Mouse (Mus musculus) liver, embryonic 15.5 days (tissue): ENCODE measurements at regions not wholly inside any gene's neighbourhood (a gene's known extent, or its start where the extent isn't known, plus 50 kb on each side); places are given as distances from the start of the nearest gene placed in this dataset.

Source experiments
- ATAC-seq: fragments of 200-750 bp; cut with Nextera tagmentation; 2 replicates; pipeline ENCODE4 v1.8.0; 2017; ENCODE audit warnings: moderate number of reproducible peaks, mild to moderate bottlenecking, moderate library complexity; ENCODE audit not compliant: insufficient read depth
- H3K27ac ChIP-seq: fragments of 300-500 bp; sonication (generic); replicated peaks from 2 replicates; pipeline ENCODE4 v1.5.1; 2015; ENCODE audit warnings: mild to moderate bottlenecking, inconsistent platforms
- H3K27me3 ChIP-seq: fragments of 300-500 bp; sonication (generic); 2 replicates; pipeline ENCODE4 v1.6.1; 2015; ENCODE audit warnings: mild to moderate bottlenecking, inconsistent platforms
- H3K36me3 ChIP-seq: fragments of 300-500 bp; sonication (generic); replicated peaks from 2 replicates; pipeline ENCODE4 v1.6.1; 2015; ENCODE audit warnings: moderate library complexity, mild to moderate bottlenecking, inconsistent platforms
- H3K4me1 ChIP-seq: fragments of 300-500 bp; sonication (generic); replicated peaks from 2 replicates; pipeline ENCODE4 v1.6.1; 2015; ENCODE audit warnings: inconsistent platforms
- H3K4me2 ChIP-seq: fragments of 300-500 bp; sonication (generic); 2 replicates; pipeline ENCODE4 v1.6.1; 2015; ENCODE audit warnings: moderate library complexity, mild to moderate bottlenecking, inconsistent platforms
- H3K4me3 ChIP-seq: fragments of 300-500 bp; sonication (generic); replicated peaks from 2 replicates; pipeline ENCODE4 v1.5.1; 2015; ENCODE audit warnings: mild to moderate bottlenecking, inconsistent platforms
- H3K9ac ChIP-seq: fragments of 300-500 bp; sonication (generic); 2 replicates; pipeline ENCODE4 v1.6.1; 2015; ENCODE audit warnings: moderate library complexity, mild to moderate bottlenecking, inconsistent platforms
- H3K9me3 ChIP-seq: fragments of 300-500 bp; sonication (generic); replicated peaks from 2 replicates; pipeline ENCODE4 v1.6.1; 2016; ENCODE audit warnings: inconsistent platforms
- WGBS: fragments of 180-500 bp; shearing (Covaris S2); methylation state at CpG from one replicate; pipeline ENCODE4 v1.1.7; 2015; ENCODE audit warnings: mixed read lengths; ENCODE audit not compliant: insufficient replicate concordance; 5-methylcytosine and 5-hydroxymethylcytosine counted together

GRCm38 (mm10) chr1:193649400-193649799 is 279.3 kb upstream of the Camk1g start:
- ATAC-seq, result no peak

GRCm38 (mm10) chr1:193647371-193648270 is 277.5 kb upstream of the Camk1g start:
- 55% methylated on average over 3 of the region's 3 CpGs for WGBS
- Histone ChIP-seq H3K4me2 (no peak overlapping the region), H3K4me1 (no peaks in the 10 kb centered on the region), H3K36me3 (no peaks in the 10 kb centered on the region), H3K9ac (no peak overlapping the region), H3K9me3 (no peaks in the 10 kb centered on the region), H3K4me3 (no peak overlapping the region), H3K27me3 (no peaks in the 10 kb centered on the region), H3K27ac (no peak overlapping the region)
- no peak for ATAC-seq

More at GRCm38 (mm10) chr1:193649400-193649799, 279.3 kb upstream of the Camk1g start:
- Histone ChIP-seq H3K27ac (no peak overlapping the region), H3K4me3 (no peak overlapping the region), H3K36me3 (no peaks in the 10 kb centered on the region), H3K27me3 (no peaks in the 10 kb centered on the region), H3K9me3 (no peaks in the 10 kb centered on the region), H3K4me1 (no peaks in the 10 kb centered on the region), H3K9ac (no peak overlapping the region), H3K4me2 (no peak overlapping the region)
- WGBS, result 70% methylated on average over 1 of the region's 1 CpGs

- Histone ChIP-seq H3K27ac (no peak overlapping the region), H3K27me3 (no peaks in the 10 kb centered on the region), H3K4me1 (no peaks in the 10 kb centered on the region), H3K9me3 (no peaks in the 10 kb centered on the region), H3K4me3 (no peak overlapping the region), H3K4me2 (no peak overlapping the region), H3K36me3 (no peaks in the 10 kb centered on the region), H3K9ac (no peak overlapping the region)
- 40% methylated on average over 2 of the region's 2 CpGs for WGBS
- ATAC-seq, result no peak
Measured at GRCm38 (mm10) chr1:193644506-193644905, 274.4 kb upstream of the Camk1g start.

- Histone ChIP-seq H3K27me3 (no peaks in the 10 kb centered on the region), H3K4me2 (no peak overlapping the region), H3K4me1 (no peaks in the 10 kb centered on the region), H3K9ac (no peak overlapping the region), H3K9me3 (no peaks in the 10 kb centered on the region), H3K36me3 (no peaks in the 10 kb centered on the region), H3K4me3 (no peak overlapping the region), H3K27ac (no peak overlapping the region)
- no peak for ATAC-seq
- 70% methylated on average over 5 of the region's 5 CpGs for WGBS
Measured at GRCm38 (mm10) chr1:193636451-193636850, 266.4 kb upstream of the Camk1g start.

- no peak for ATAC-seq
- H3K4me1 ChIP-seq, result no peaks in the 10 kb centered on the region
- H3K4me2 ChIP-seq, result no peak overlapping the region
- no peaks in the 10 kb centered on the region for H3K36me3 ChIP-seq
- H3K9me3 ChIP-seq, result no peaks in the 10 kb centered on the region
- no peak overlapping the region for H3K4me3 ChIP-seq
- H3K27me3 ChIP-seq, result peaks cover 2% of the 10 kb centered on the region
- 60% methylated on average over 2 of the region's 2 CpGs for WGBS
- H3K9ac ChIP-seq, result no peak overlapping the region
- no peak overlapping the region for H3K27ac ChIP-seq
Measured at GRCm38 (mm10) chr1:193632115-193632514, 262.0 kb upstream of the Camk1g start.

- H3K36me3 ChIP-seq, result no peaks in the 10 kb centered on the region
- H3K27me3 ChIP-seq, result peaks cover 7% of the 10 kb centered on the region
- no peak overlapping the region for H3K4me2 ChIP-seq
- no peak for ATAC-seq
- no peaks in the 10 kb centered on the region for H3K9me3 ChIP-seq
- H3K4me1 ChIP-seq, result no peaks in the 10 kb centered on the region
- no peak overlapping the region for H3K27ac ChIP-seq
- H3K4me3 ChIP-seq, result no peak overlapping the region
- no peak overlapping the region for H3K9ac ChIP-seq
- 38% methylated on average over 2 of the region's 2 CpGs for WGBS
Measured at GRCm38 (mm10) chr1:193629887-193630286, 259.8 kb upstream of the Camk1g start.

GRCm38 (mm10) chr1:193626924-193627849 is 257.1 kb upstream of the Camk1g start:
- H3K9me3 ChIP-seq, result no peaks in the 10 kb centered on the region
- H3K27ac ChIP-seq, result no peak overlapping the region
- 67% methylated on average over 16 of the region's 16 CpGs for WGBS
- H3K36me3 ChIP-seq, result no peaks in the 10 kb centered on the region
- no peak overlapping the region for H3K4me3 ChIP-seq
- H3K27me3 ChIP-seq, result peaks cover 7% of the 10 kb centered on the region
- no peak overlapping the region for H3K4me2 ChIP-seq
- H3K9ac ChIP-seq, result no peak overlapping the region
- H3K4me1 ChIP-seq, result no peaks in the 10 kb centered on the region
- ATAC-seq, result no peak

GRCm38 (mm10) chr1:193625101-193625956 is 255.2 kb upstream of the Camk1g start:
- Histone ChIP-seq H3K27me3 (peaks cover 7% of the 10 kb centered on the region), H3K4me2 (no peak overlapping the region), H3K27ac (no peak overlapping the region), H3K4me3 (no peak overlapping the region), H3K4me1 (no peaks in the 10 kb centered on the region), H3K9ac (no peak overlapping the region), H3K36me3 (no peaks in the 10 kb centered on the region), H3K9me3 (no peaks in the 10 kb centered on the region)
- 18% methylated on average over 9 of the region's 9 CpGs for WGBS
- no peak for ATAC-seq

- Histone ChIP-seq H3K9ac (no peak overlapping the region), H3K4me2 (no peak overlapping the region), H3K36me3 (no peaks in the 10 kb centered on the region), H3K4me1 (no peaks in the 10 kb centered on the region), H3K27ac (no peak overlapping the region), H3K9me3 (no peaks in the 10 kb centered on the region), H3K4me3 (no peak overlapping the region), H3K27me3 (peaks cover 7% of the 10 kb centered on the region)
- 63% methylated on average over 3 of the region's 3 CpGs for WGBS
- ATAC-seq, result no peak
Measured at GRCm38 (mm10) chr1:193623571-193623970, 253.5 kb upstream of the Camk1g start.

- no peak overlapping the region for H3K27ac ChIP-seq
- H3K4me1 ChIP-seq, result no peaks in the 10 kb centered on the region
- no peak overlapping the region for H3K4me3 ChIP-seq
- WGBS, result 50% methylated on average over 8 of the region's 8 CpGs
- no peaks in the 10 kb centered on the region for H3K36me3 ChIP-seq
- no peak overlapping the region for H3K9ac ChIP-seq
- no peaks in the 10 kb centered on the region for H3K9me3 ChIP-seq
- no peak overlapping the region for H3K4me2 ChIP-seq
- no peaks in the 10 kb centered on the region for H3K27me3 ChIP-seq
- no peak for ATAC-seq
Measured at GRCm38 (mm10) chr1:193618250-193618649, 248.2 kb upstream of the Camk1g start.
